Mouse (Mus musculus) ES-Bruce4 (cell line): ENCODE results near the gene Hdac6. TPM values are rescaled to one million over a fixed set of nuclear protein-coding genes. Genes with fewer than 3 reads are reported as not detected.
A peak's percentile ranks its signal among the peaks of the same experiment; 100 is the strongest.
"Not testable (repeated sequence)": the region's sequence is repeated elsewhere in the genome, so short reads cannot be mapped to it uniquely, and the experiment has no call there.

Experiments used
- H3K27ac ChIP-seq: 2 replicates; pipeline ENCODE4 v1.5.1; 2012; ENCODE audit warnings: low read length, inconsistent platforms; ENCODE audit not compliant: insufficient read depth
- H3K27me3 ChIP-seq: 2 replicates; pipeline ENCODE4 v1.6.1; 2012; ENCODE audit warnings: mild to moderate bottlenecking, low read length, inconsistent platforms; ENCODE audit not compliant: control insufficient read depth, poor library complexity, insufficient read depth, severe bottlenecking
- H3K36me3 ChIP-seq: 2 replicates; pipeline ENCODE4 v1.6.1; 2012; ENCODE audit warnings: inconsistent platforms, mild to moderate bottlenecking, low read length, moderate library complexity; ENCODE audit not compliant: control insufficient read depth, poor library complexity, insufficient read depth, severe bottlenecking
- H3K4me1 ChIP-seq: one replicate; pipeline ENCODE4 v1.8.1; 2011; ENCODE audit warnings: low read length; ENCODE audit not compliant: control insufficient read depth, insufficient read depth
- H3K4me3 ChIP-seq: 2 replicates; pipeline ENCODE4 v1.5.1; 2011; ENCODE audit warnings: low read depth, mild to moderate bottlenecking, low read length
- H3K9ac ChIP-seq: 2 replicates; pipeline ENCODE4 v1.6.1; 2012; ENCODE audit warnings: low read depth, mild to moderate bottlenecking, inconsistent platforms; ENCODE audit not compliant: poor library complexity, severe bottlenecking
- H3K9me3 ChIP-seq: replicated peaks from 2 replicates; pipeline ENCODE4 v1.6.1; 2012; ENCODE audit warnings: mild to moderate bottlenecking, low read length, inconsistent platforms; ENCODE audit not compliant: control insufficient read depth, poor library complexity, insufficient read depth, severe bottlenecking
- CTCF ChIP-seq: IDR thresholded peaks from one replicate; pipeline ENCODE4 v1.8.1; 2011; ENCODE audit warnings: low read depth, low read length
- EP300 ChIP-seq: IDR thresholded peaks from 2 replicates; pipeline ENCODE4 v1.6.1; 2011; ENCODE audit warnings: low read depth, low read length; ENCODE audit not compliant: insufficient read depth
- POLR2A ChIP-seq: IDR thresholded peaks from one replicate; pipeline ENCODE4 v1.8.1; 2011; ENCODE audit warnings: low read length; ENCODE audit not compliant: insufficient read depth
- polyA plus RNA-seq: library from polyadenylated mRNA; stranded (reverse); fragments of >200 nt; gene quantifications from 2 replicates; pipeline ENCODE4 v1.2.4, GENCODE M21; 2011; ENCODE audit warnings: low read depth; ENCODE audit not compliant: missing spikeins, insufficient read depth, insufficient read length

Hdac6 gene
- polyA plus RNA-seq, 1 experiment, result 101 TPM

GRCm38 (mm10) chrX:7910473-7910872, 37.2 kb downstream of the Hdac6 start:
- TF ChIP-seq EP300, result no peak
- no peak for TF ChIP-seq CTCF
- TF ChIP-seq POLR2A, result no peak
- H3K27ac ChIP-seq, result no peak overlapping the region

GRCm38 (mm10) chrX:7909242-7909641, 38.4 kb downstream of the Hdac6 start, which contains the start of gene Gm10490:
Gene Gm10490 (plus strand): TSS chrX:7909542.
- not testable (repeated sequence) for H3K27ac ChIP-seq, H3K36me3 ChIP-seq, H3K4me1 ChIP-seq, H3K9ac ChIP-seq, H3K9me3 ChIP-seq, H3K27me3 ChIP-seq, H3K4me3 ChIP-seq

More at GRCm38 (mm10) chrX:7910473-7910872, 37.2 kb downstream of the Hdac6 start:
- no peaks in the 10 kb centered on the region for H3K4me1 ChIP-seq
- no peaks in the 10 kb centered on the region for H3K27me3 ChIP-seq
- H3K9me3 ChIP-seq, result no peaks in the 10 kb centered on the region
- no peak overlapping the region for H3K9ac ChIP-seq
- H3K36me3 ChIP-seq, result no peaks in the 10 kb centered on the region
- no peak overlapping the region for H3K4me3 ChIP-seq

GRCm38 (mm10) chrX:7907735-7908134, 40.0 kb downstream of the Hdac6 start, which contains the start of gene Gm10491:
Gene Gm10491 (minus strand): TSS chrX:7907835.
- no peak for TF ChIP-seq CTCF
- no peak for TF ChIP-seq POLR2A
- TF ChIP-seq EP300, result no peak
- H3K27me3 ChIP-seq, result no peaks in the 10 kb centered on the region
- H3K9me3 ChIP-seq, result no peaks in the 10 kb centered on the region
- no peak within 1 kb of the TSS for H3K9ac ChIP-seq
- no peak within 1 kb of the TSS for H3K27ac ChIP-seq
- H3K4me1 ChIP-seq, result no peaks in the 10 kb centered on the region
- H3K4me3 ChIP-seq, result no peak within 1 kb of the TSS
- no peaks in the 10 kb centered on the region for H3K36me3 ChIP-seq

GRCm38 (mm10) chrX:7904441-7904840, 43.2 kb downstream of the Hdac6 start:
- H3K4me3 ChIP-seq, result no peak overlapping the region
- no peak overlapping the region for H3K9ac ChIP-seq
- no peaks in the 10 kb centered on the region for H3K9me3 ChIP-seq
- no peak for TF ChIP-seq EP300
- TF ChIP-seq POLR2A, result no peak
- no peak for TF ChIP-seq CTCF
- no peaks in the 10 kb centered on the region for H3K27me3 ChIP-seq
- H3K36me3 ChIP-seq, result no peaks in the 10 kb centered on the region
- no peaks in the 10 kb centered on the region for H3K4me1 ChIP-seq
- H3K27ac ChIP-seq, result no peak overlapping the region

- peaks cover 3% of the 10 kb centered on the region; the same call in 1 of the 2 replicates for H3K36me3 ChIP-seq
These were observed 48.5 kb downstream of the Hdac6 start, which contains the start of the genes Pqbp1 and Timm17b for GRCm38 (mm10) chrX:7898880-7899874. Gene Pqbp1 (minus strand): TSS chrX:7899269. Gene Timm17b (plus strand): TSS chrX:7899357.

GRCm38 (mm10) chrX:7898211-7898610, 49.5 kb downstream of the Hdac6 start:
- no peaks in the 10 kb centered on the region for H3K27me3 ChIP-seq
- H3K27ac ChIP-seq, result no peak overlapping the region
- H3K4me1 ChIP-seq, result no peaks in the 10 kb centered on the region
- H3K36me3 ChIP-seq, result peaks cover 6% of the 10 kb centered on the region; the same call in 1 of the 2 replicates
- peak overlapping the region; percentile 72 for H3K9ac ChIP-seq
- no peaks in the 10 kb centered on the region for H3K9me3 ChIP-seq
- TF ChIP-seq CTCF, result no peak
- no peak for TF ChIP-seq POLR2A
- no peak for TF ChIP-seq EP300
- peak overlapping the region; percentile 87 for H3K4me3 ChIP-seq

More at GRCm38 (mm10) chrX:7898880-7899874, 48.5 kb downstream of the Hdac6 start, which contains the start of the genes Pqbp1 and Timm17b:
- Histone ChIP-seq H3K4me3 (peak within 1 kb of the TSS; percentile 95), H3K4me1 (no peaks in the 10 kb centered on the region), H3K27me3 (no peaks in the 10 kb centered on the region), H3K9me3 (no peaks in the 10 kb centered on the region), H3K27ac (peak within 1 kb of the TSS; percentile 81; the same call in 1 of the 2 replicates), H3K9ac (peak within 1 kb of the TSS; percentile 72)
- no peak for TF ChIP-seq CTCF
- no peak for TF ChIP-seq EP300
- no peak for TF ChIP-seq POLR2A
